Mouse (Mus musculus): ENCODE data around the gene Cdc6. TPM values are rescaled to one million over a fixed set of nuclear protein-coding genes. Genes with fewer than 3 reads are reported as not detected.

Gene Cdc6
- polyA plus RNA-seq, 1 experiment, result 55.8 TPM

DNA sequence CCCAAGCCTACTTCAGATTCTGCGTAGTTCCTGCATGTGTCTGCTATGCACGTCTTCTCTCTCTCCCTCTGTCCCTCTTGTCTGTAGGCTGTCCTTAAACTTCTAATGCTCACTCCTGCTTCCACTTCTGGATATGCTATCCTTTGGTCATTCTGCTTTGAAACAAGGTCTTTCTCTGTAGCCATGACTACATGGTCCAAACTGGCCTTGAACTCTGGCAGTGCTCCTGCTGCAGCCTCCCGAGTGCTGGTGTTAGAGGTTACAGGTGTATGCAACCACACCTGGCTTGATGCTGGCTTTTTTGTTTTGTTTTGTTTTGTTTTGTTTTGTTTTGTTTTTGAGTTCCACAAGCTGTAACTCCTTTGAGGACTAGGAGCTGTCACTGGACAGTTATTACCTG is 26.8 kb downstream of the Cdc6 start:
- Histone ChIP-seq H3K9ac (ENCODE audit: low read depth, poor library complexity, severe bottlenecking) (no peak overlapping the region), H3K9me3 (replicated peaks; ENCODE audit: control insufficient read depth, insufficient read depth, low read length, poor library complexity, severe bottlenecking) (no peaks in the 10 kb centered on the region), H3K4me3 (ENCODE audit: low read depth, low read length) (no peak overlapping the region), H3K27me3 (ENCODE audit: control insufficient read depth, insufficient read depth, low read length, poor library complexity, severe bottlenecking) (no peaks in the 10 kb centered on the region), H3K36me3 (ENCODE audit: control insufficient read depth, insufficient read depth, low read length, poor library complexity, severe bottlenecking) (no peaks in the 10 kb centered on the region), H3K27ac (ENCODE audit: insufficient read depth, low read length) (no peak overlapping the region), H3K4me1 (ENCODE audit: control insufficient read depth, insufficient read depth, low read length) (peaks cover 10% of the 10 kb centered on the region)
- TF ChIP-seq CTCF (IDR thresholded peaks at IDR 0.05; ENCODE audit: low read depth, low read length) (no peak), EP300 (IDR thresholded peaks at IDR 0.05; ENCODE audit: insufficient read depth, low read depth, low read length) (no peak), POLR2A (IDR thresholded peaks at IDR 0.05; ENCODE audit: insufficient read depth, low read length) (no peak)

DNA sequence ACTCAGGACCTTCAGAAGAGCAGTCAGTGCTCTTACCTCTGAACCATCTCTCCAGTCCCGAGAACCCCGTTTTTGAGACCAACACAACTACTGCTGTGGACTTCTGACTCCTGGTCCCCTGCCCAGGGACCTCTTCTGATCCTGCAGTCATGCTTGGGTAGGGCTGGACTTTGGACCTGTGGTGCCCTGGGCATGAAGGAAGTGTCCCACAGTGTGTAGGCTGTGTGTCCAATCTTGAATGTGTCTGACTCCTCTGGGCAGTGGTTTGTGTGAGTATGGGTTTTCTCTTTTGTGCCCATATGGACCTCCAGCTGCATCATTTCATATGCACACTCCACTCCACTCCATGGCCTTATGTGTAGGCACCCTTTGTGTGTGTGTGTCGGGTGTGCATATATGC is 27.5 kb downstream of the Cdc6 start:
- H3K9ac ChIP-seq (ENCODE audit: low read depth, poor library complexity, severe bottlenecking), result no peak overlapping the region
- peaks cover 14% of the 10 kb centered on the region for H3K4me1 ChIP-seq (ENCODE audit: control insufficient read depth, insufficient read depth, low read length)
- no peaks in the 10 kb centered on the region for H3K27me3 ChIP-seq (ENCODE audit: control insufficient read depth, insufficient read depth, low read length, poor library complexity, severe bottlenecking)
- H3K9me3 ChIP-seq (replicated peaks; ENCODE audit: control insufficient read depth, insufficient read depth, low read length, poor library complexity, severe bottlenecking), result no peaks in the 10 kb centered on the region
- H3K4me3 ChIP-seq (ENCODE audit: low read depth, low read length), result no peak overlapping the region
- no peak overlapping the region for H3K27ac ChIP-seq (ENCODE audit: insufficient read depth, low read length)
- no peaks in the 10 kb centered on the region for H3K36me3 ChIP-seq (ENCODE audit: control insufficient read depth, insufficient read depth, low read length, poor library complexity, severe bottlenecking)
- no peak for TF ChIP-seq CTCF (IDR thresholded peaks at IDR 0.05; ENCODE audit: low read depth, low read length)
- TF ChIP-seq POLR2A (IDR thresholded peaks at IDR 0.05; ENCODE audit: insufficient read depth, low read length), result no peak
- TF ChIP-seq EP300 (IDR thresholded peaks at IDR 0.05; ENCODE audit: insufficient read depth, low read depth, low read length), result no peak

DNA sequence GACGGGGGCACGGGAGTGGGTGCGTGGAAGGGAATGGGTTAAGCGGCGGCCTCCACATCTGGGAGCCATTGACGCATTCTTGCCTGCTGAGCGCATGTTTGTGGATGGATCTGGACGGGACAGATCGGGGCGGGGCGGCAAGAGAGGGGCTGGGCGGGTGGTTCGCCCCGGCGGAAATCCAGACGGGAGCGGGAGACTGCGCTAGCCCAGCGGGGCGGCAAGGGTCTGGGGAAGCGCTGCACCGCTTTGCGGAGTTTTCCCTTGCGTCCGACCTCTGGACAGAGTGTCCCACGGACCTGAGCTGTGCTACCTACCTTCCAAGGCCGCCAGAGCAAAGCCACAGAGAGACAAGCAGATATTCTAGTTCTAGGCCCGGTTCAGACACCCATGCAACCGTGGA is 28.6 kb downstream of the Cdc6 start:
- peak overlapping the region; percentile 50 for H3K4me3 ChIP-seq (ENCODE audit: low read depth, low read length)
- peaks cover 17% of the 10 kb centered on the region for H3K4me1 ChIP-seq (ENCODE audit: control insufficient read depth, insufficient read depth, low read length)
- H3K9ac ChIP-seq (ENCODE audit: low read depth, poor library complexity, severe bottlenecking), result peak overlapping the region; percentile 24
- no peak overlapping the region for H3K27ac ChIP-seq (ENCODE audit: insufficient read depth, low read length)
- TF ChIP-seq CTCF (IDR thresholded peaks at IDR 0.05; ENCODE audit: low read depth, low read length), result no peak
- peak; percentile 56; the same call in 1 of the 2 replicates for TF ChIP-seq EP300 (IDR thresholded peaks at IDR 0.05; ENCODE audit: insufficient read depth, low read depth, low read length)
- no peaks in the 10 kb centered on the region for H3K36me3 ChIP-seq (ENCODE audit: control insufficient read depth, insufficient read depth, low read length, poor library complexity, severe bottlenecking)
- H3K9me3 ChIP-seq (replicated peaks; ENCODE audit: control insufficient read depth, insufficient read depth, low read length, poor library complexity, severe bottlenecking), result no peaks in the 10 kb centered on the region
- H3K27me3 ChIP-seq (ENCODE audit: control insufficient read depth, insufficient read depth, low read length, poor library complexity, severe bottlenecking), result no peaks in the 10 kb centered on the region

DNA sequence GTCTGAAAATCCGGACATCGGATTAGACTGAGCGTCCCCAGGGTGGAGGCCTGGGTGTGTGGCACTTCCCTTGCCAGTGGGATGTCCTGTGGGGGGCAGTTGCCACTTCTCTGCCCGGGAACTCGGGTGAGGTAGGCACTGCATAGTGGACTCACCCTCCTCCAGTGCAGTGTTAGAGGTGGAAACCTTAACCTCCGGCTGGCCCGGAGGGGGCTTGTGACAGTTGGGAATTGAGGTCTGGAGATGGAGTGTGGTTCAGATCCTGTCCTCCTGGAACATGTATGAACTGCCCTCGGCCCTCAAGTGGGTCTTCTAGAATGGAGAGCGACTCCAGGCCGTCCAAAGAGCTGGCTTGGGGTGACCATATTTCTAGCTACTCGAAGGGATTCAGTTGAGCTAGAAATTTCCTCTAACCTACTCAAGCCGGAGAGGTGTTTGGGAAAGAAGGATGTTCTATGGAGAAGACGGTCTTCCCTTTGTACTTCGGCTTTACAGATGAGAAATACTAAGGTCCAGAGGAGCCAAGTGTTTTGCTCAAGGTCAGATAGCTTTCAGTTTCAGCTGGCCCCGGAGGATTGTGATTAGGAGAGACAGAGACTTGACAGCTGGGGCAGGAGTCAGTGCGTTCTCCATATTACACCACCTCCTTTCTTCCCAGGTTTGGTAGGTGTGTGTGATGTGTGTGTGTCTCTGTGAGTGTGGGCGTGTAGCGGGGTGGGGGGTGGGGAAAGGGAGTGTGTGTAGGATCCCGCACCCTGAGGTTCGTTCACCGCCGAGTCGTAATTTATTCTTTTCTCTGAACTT is 29.2 kb downstream of the Cdc6 start:
- Histone ChIP-seq H3K27me3 (ENCODE audit: control insufficient read depth, insufficient read depth, low read length, poor library complexity, severe bottlenecking) (no peaks in the 10 kb centered on the region), H3K36me3 (ENCODE audit: control insufficient read depth, insufficient read depth, low read length, poor library complexity, severe bottlenecking) (no peaks in the 10 kb centered on the region), H3K27ac (ENCODE audit: insufficient read depth, low read length) (no peak overlapping the region), H3K4me3 (ENCODE audit: low read depth, low read length) (peak overlapping the region; percentile 51), H3K4me1 (ENCODE audit: control insufficient read depth, insufficient read depth, low read length) (peaks cover 17% of the 10 kb centered on the region), H3K9me3 (replicated peaks; ENCODE audit: control insufficient read depth, insufficient read depth, low read length, poor library complexity, severe bottlenecking) (no peaks in the 10 kb centered on the region), H3K9ac (ENCODE audit: low read depth, poor library complexity, severe bottlenecking) (peak overlapping the region; percentile 96)
- TF ChIP-seq POLR2A (IDR thresholded peaks at IDR 0.05; ENCODE audit: insufficient read depth, low read length) (no peak), CTCF (IDR thresholded peaks at IDR 0.05; ENCODE audit: low read depth, low read length) (no peak), EP300 (IDR thresholded peaks at IDR 0.05; ENCODE audit: insufficient read depth, low read depth, low read length) (no peak)

DNA sequence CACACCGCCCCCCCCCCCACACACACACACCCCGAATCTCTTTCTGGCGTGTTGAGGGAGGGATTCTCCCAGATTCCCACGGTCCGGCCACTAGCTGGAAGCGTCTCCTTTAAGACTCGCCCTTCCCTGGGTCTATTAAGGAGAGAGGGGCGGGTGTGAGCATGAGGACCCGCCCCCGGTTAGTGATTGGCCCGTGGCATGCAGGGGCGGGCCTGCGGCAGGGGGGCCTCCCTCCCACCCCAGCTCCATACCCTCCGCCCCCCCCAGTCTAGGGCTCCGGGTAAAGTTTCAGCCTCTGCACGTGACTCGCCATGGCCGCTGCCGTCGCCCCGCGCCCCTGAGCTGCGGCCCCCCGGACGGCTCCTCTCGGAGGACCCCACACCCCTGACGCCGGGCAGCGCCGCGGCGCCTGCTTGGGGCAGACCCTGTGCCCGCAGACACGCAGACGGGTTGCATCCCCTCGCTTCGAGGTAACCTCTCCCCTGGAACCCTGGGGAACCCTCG is 29.9 kb downstream of the Cdc6 start:
- H3K27me3 ChIP-seq (ENCODE audit: control insufficient read depth, insufficient read depth, low read length, poor library complexity, severe bottlenecking), result no peaks in the 10 kb centered on the region
- H3K4me1 ChIP-seq (ENCODE audit: control insufficient read depth, insufficient read depth, low read length), result peaks cover 17% of the 10 kb centered on the region
- peak overlapping the region; percentile 96 for H3K9ac ChIP-seq (ENCODE audit: low read depth, poor library complexity, severe bottlenecking)
- H3K27ac ChIP-seq (ENCODE audit: insufficient read depth, low read length), result no peak overlapping the region
- no peaks in the 10 kb centered on the region for H3K36me3 ChIP-seq (ENCODE audit: control insufficient read depth, insufficient read depth, low read length, poor library complexity, severe bottlenecking)
- peak overlapping the region; percentile 82 for H3K4me3 ChIP-seq (ENCODE audit: low read depth, low read length)
- no peaks in the 10 kb centered on the region for H3K9me3 ChIP-seq (replicated peaks; ENCODE audit: control insufficient read depth, insufficient read depth, low read length, poor library complexity, severe bottlenecking)
- TF ChIP-seq POLR2A (IDR thresholded peaks at IDR 0.05; ENCODE audit: insufficient read depth, low read length) (no peak), CTCF (IDR thresholded peaks at IDR 0.05; ENCODE audit: low read depth, low read length) (no peak), EP300 (IDR thresholded peaks at IDR 0.05; ENCODE audit: insufficient read depth, low read depth, low read length) (no peak)

All from ES-Bruce4 (cell line).